Mouse (Mus musculus) bone marrow macrophage, adult 2 months (primary cell): ENCODE measurements around the gene Vwa3b.

Source experiments
- CTCF ChIP-seq: IDR thresholded peaks from 2 replicates; pipeline ENCODE4 v1.5.1; 2012; ENCODE audit warnings: low read depth, mild to moderate bottlenecking, low read length, moderate library complexity
- POLR2A ChIP-seq: IDR thresholded peaks from 2 replicates; pipeline ENCODE4 v1.6.1; 2012; ENCODE audit warnings: mild to moderate bottlenecking, low read depth, low read length, borderline replicate concordance

GRCm38 (mm10) chr1:37101016-37101415 lies 74.6 kb downstream of the Vwa3b start:
- TF ChIP-seq POLR2A (no peak), CTCF (no peak)
